Mouse (Mus musculus) E14TG2a.4 (cell line): ENCODE data around the gene Rbck1.

Experiments
- H3K27me3 ChIP-seq: 2 replicates; pipeline ENCODE4 v1.6.1; 2014; ENCODE audit warnings: low read length, control low read depth; ENCODE audit not compliant: insufficient read depth
- H3K36me3 ChIP-seq: 2 replicates; pipeline ENCODE4 v1.6.1; 2014; ENCODE audit warnings: low read length, control low read depth; ENCODE audit not compliant: insufficient read depth
- H3K4me1 ChIP-seq: replicated peaks from 2 replicates; pipeline ENCODE4 v1.6.1; 2014; ENCODE audit warnings: low read depth, low read length, control low read depth
- H3K4me3 ChIP-seq: replicated peaks from 2 replicates; pipeline ENCODE4 v1.5.1; 2014; ENCODE audit warnings: mild to moderate bottlenecking, low read length
- H3K9me3 ChIP-seq: 2 replicates; pipeline ENCODE4 v1.6.1; 2014; ENCODE audit warnings: low read length, control low read depth
- CTCF ChIP-seq: conservative IDR thresholded peaks from 2 replicates; pipeline ENCODE4 v1.5.1; 2014; ENCODE audit warnings: low read length
- NANOG ChIP-seq: IDR thresholded peaks from 2 replicates; pipeline ENCODE4 v1.6.1; 2014; ENCODE audit warnings: borderline replicate concordance, low read length, mixed read lengths
- POU5F1 ChIP-seq: IDR thresholded peaks from 2 replicates; pipeline ENCODE4 v1.6.1; 2014; ENCODE audit warnings: low read length, borderline replicate concordance

Rbck1 gene

DNA sequence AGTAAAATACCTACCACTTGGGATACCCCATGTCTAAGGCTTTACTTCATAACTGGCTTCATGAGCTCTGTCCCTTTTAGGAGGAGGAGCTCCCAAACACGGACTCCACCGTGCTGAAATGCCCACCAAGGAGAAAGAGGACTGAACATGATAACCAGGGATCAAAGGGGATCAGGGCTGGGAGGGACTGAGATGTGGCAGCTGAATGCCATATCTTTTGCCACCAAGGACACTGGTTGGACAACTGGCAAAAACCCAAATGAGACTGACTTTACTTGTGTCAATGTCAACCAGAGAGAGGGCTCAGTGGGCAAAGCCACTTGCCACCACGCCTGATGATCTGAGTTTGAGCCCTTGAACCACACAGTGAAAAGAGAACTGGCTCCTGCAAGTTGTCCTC is 7.6 kb downstream of the Rbck1 start:
- Histone ChIP-seq H3K9me3 (no peaks in the 10 kb centered on the region), H3K4me3 (no peak overlapping the region), H3K4me1 (peaks cover 73% of the 10 kb centered on the region), H3K36me3 (peaks cover 100% of the 10 kb centered on the region), H3K27me3 (no peaks in the 10 kb centered on the region)
- TF ChIP-seq CTCF (no peak), NANOG (no peak), POU5F1 (no peak)

GRCm38 (mm10) chr2:152323971-152324370 is 8.5 kb downstream of the Rbck1 start:
- peaks cover 100% of the 10 kb centered on the region for H3K36me3 ChIP-seq
- no peaks in the 10 kb centered on the region for H3K9me3 ChIP-seq
- no peaks in the 10 kb centered on the region for H3K27me3 ChIP-seq
- no peak overlapping the region for H3K4me3 ChIP-seq
- H3K4me1 ChIP-seq, result peaks cover 70% of the 10 kb centered on the region
- TF ChIP-seq NANOG (no peak), POU5F1 (no peak), CTCF (no peak)

DNA sequence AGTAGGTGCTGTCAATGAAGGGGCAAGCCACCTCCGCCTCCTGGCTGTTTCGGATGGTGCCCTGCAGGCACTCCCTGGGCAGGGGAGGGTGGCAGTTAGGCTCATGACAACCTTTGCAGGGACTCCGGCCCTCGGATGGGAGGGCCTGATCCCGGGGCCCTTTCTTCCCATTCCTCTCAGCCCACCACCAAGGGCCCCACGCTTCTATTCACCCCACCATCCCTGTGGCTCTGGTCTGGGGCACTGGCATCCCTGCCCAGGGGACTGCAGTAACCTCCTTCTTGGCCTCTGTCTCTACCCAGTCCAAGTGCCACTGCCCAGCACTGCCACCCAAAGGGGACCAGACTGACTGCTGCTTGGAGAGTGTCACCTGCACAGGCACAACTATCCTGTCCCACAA is 10.3 kb downstream of the Rbck1 start:
- Histone ChIP-seq H3K4me1 (peaks cover 60% of the 10 kb centered on the region), H3K9me3 (no peaks in the 10 kb centered on the region), H3K27me3 (no peaks in the 10 kb centered on the region), H3K4me3 (no peak overlapping the region), H3K36me3 (peaks cover 100% of the 10 kb centered on the region)
- TF ChIP-seq CTCF (no peak), NANOG (no peak), POU5F1 (no peak)

- H3K4me3 ChIP-seq, result no peak overlapping the region
- no peaks in the 10 kb centered on the region for H3K27me3 ChIP-seq
- H3K36me3 ChIP-seq, result peaks cover 100% of the 10 kb centered on the region
- no peaks in the 10 kb centered on the region for H3K9me3 ChIP-seq
- peaks cover 54% of the 10 kb centered on the region for H3K4me1 ChIP-seq
- TF ChIP-seq CTCF (no peak), POU5F1 (no peak), NANOG (no peak)
Measured at GRCm38 (mm10) chr2:152321558-152321957, 10.9 kb downstream of the Rbck1 start.

GRCm38 (mm10) chr2:152317054-152317453 is 15.4 kb downstream of the Rbck1 start:
- H3K27me3 ChIP-seq, result no peaks in the 10 kb centered on the region
- peaks cover 99% of the 10 kb centered on the region for H3K36me3 ChIP-seq
- TF ChIP-seq NANOG, result no peak
- TF ChIP-seq POU5F1, result no peak
- no peak for TF ChIP-seq CTCF
- H3K4me1 ChIP-seq, result peaks cover 31% of the 10 kb centered on the region
- no peak overlapping the region for H3K4me3 ChIP-seq
- no peaks in the 10 kb centered on the region for H3K9me3 ChIP-seq

DNA sequence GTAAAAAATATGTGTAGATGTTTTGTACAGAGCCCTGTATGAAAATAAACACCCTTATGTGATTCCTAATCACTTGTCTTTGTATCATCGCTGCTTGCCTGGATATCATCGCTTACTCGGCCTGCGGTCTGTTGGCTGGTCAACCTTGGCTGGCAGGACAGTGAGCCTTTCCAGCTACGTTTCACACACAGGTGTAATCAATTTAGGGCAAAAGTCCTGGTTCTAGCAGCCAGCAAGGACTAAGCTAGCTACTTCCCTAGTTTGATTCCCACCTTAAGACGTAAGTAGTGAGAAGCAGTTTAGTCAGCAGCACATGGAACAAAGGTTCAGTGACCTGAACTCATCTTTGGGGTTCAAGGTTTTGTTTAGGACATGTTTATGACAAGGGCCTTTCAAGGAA is 18.5 kb downstream of the Rbck1 start:
- peaks cover 22% of the 10 kb centered on the region for H3K4me1 ChIP-seq
- TF ChIP-seq CTCF (no peak), POU5F1 (no peak), NANOG (no peak)
- H3K4me3 ChIP-seq, result no peak overlapping the region
- H3K27me3 ChIP-seq, result no peaks in the 10 kb centered on the region
- H3K36me3 ChIP-seq, result peaks cover 99% of the 10 kb centered on the region
- no peaks in the 10 kb centered on the region for H3K9me3 ChIP-seq

- Histone ChIP-seq H3K27me3 (no peaks in the 10 kb centered on the region), H3K4me1 (peaks cover 16% of the 10 kb centered on the region), H3K9me3 (no peaks in the 10 kb centered on the region), H3K36me3 (peaks cover 99% of the 10 kb centered on the region), H3K4me3 (no peak overlapping the region)
- no peak for TF ChIP-seq POU5F1
- TF ChIP-seq NANOG, result no peak
- no peak for TF ChIP-seq CTCF
Measured at GRCm38 (mm10) chr2:152312996-152313395, 19.5 kb downstream of the Rbck1 start.

- H3K27me3 ChIP-seq, result no peaks in the 10 kb centered on the region
- H3K4me3 ChIP-seq, result no peak overlapping the region
- H3K9me3 ChIP-seq, result no peaks in the 10 kb centered on the region
- H3K36me3 ChIP-seq, result peaks cover 93% of the 10 kb centered on the region
- no peak for TF ChIP-seq POU5F1
- TF ChIP-seq CTCF, result no peak
- TF ChIP-seq NANOG, result no peak
- peaks cover 16% of the 10 kb centered on the region for H3K4me1 ChIP-seq
Measured at GRCm38 (mm10) chr2:152307186-152307585, 25.3 kb downstream of the Rbck1 start.

DNA sequence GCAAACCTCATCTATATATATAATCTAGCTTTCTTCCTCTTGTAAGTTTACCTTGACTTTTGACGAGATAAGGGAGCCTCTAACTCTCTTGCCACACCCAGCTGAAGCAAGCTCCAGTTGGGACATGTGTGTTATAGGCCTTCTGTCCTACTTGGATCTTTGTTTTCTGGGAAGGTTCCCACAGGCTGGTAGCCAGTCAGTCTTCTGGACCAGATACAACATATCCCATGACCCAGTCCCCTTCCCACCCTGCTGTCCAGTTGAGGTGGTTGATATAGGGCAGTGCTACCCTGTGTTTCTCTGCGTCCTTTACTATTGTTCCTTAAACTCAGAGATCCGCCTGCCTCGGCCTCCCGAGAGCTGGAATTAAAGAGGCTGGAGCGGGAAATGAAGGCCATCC is 27.0 kb downstream of the Rbck1 start:
- no peaks in the 10 kb centered on the region for H3K27me3 ChIP-seq
- H3K36me3 ChIP-seq, result peaks cover 82% of the 10 kb centered on the region
- H3K4me3 ChIP-seq, result no peak overlapping the region
- no peak for TF ChIP-seq NANOG
- no peak for TF ChIP-seq CTCF
- no peak for TF ChIP-seq POU5F1
- H3K9me3 ChIP-seq, result no peaks in the 10 kb centered on the region
- H3K4me1 ChIP-seq, result peaks cover 11% of the 10 kb centered on the region
